ENCODE assay signal across 8 mouse cellular contexts in the genomic region with DNA sequence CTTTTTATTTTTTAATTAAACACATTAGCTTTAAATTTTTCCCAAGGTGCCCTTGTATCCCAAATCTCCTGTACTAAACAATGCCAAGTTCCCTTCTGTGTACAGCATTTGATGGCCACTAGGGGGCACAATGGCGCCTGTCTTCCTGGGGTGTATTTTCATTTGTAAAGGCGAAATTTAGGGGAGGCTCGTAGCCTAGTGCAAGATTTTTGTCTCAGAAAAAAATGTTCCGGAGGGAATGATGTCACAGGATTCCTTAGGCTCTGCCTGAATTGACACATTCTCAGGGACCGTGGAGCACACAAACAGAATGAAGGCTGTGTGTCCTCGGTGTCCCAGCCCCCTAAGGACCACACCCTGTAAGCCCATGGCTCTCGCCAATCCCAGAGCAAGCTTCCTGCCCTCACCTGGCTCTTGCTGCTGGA.
DNase-seq lines count a peak whose midpoint lies in the region; ATAC-seq and TF ChIP-seq lines count a peak whose summit lies in the region.

No protein-coding gene starts in this region.

- TF ChIP-seq EP300 in MEL (IDR thresholded peaks at IDR 0.05; ENCODE audit: low read depth in 1 of 2, low read length in 2 of 2), result no peak
- TF ChIP-seq EP300 in liver, embryonic 14.5 days (IDR thresholded peaks at IDR 0.05; ENCODE audit: low read depth), result no peak

- no peaks in the 10 kb centered on the region for H3K79me2 ChIP-seq in MEL (ENCODE audit: control insufficient read depth, insufficient read depth, low read length, poor library complexity)

- peaks cover 0 to 11% of the 10 kb centered on the region in 2 experiments; a peak in 2 of 4 replicates for H3K4me1 ChIP-seq in MEL (ENCODE audit: control insufficient read depth in 1 of 2, insufficient read depth in 2 of 2, low read length in 2 of 2)
- H3K4me1 ChIP-seq in forebrain, embryonic 13.5 days, result peaks cover 5% of the 10 kb centered on the region; the same call in 1 of the 2 replicates
- no peaks in the 10 kb centered on the region; a peak in 2 of 4 replicates for H3K4me1 ChIP-seq in liver, embryonic 14.5 days (replicated peaks; ENCODE audit: control insufficient read depth in 2 of 2, insufficient read depth in 2 of 2, low read length in 1 of 2)

- H3K4me3 ChIP-seq in MEL (ENCODE audit: control insufficient read depth in 1 of 2, insufficient read depth in 1 of 2, low read depth in 2 of 2, low read length in 2 of 2), result peak overlapping the region; percentile 52 to 60
- H3K4me3 ChIP-seq in forebrain, embryonic 13.5 days, result no peak overlapping the region
- H3K4me3 ChIP-seq in liver, embryonic 14.5 days (ENCODE audit: insufficient read depth in 1 of 2, low read depth in 2 of 2, low read length in 2 of 2), result no peak overlapping the region

- no peak for TF ChIP-seq POLR2A in MEL (IDR thresholded peaks at IDR 0.05; ENCODE audit: control insufficient read depth in 1 of 2, insufficient read depth in 1 of 2, low read depth in 1 of 2, low read length in 2 of 2, poor library complexity in 1 of 2)

- H3K36me3 ChIP-seq in MEL (ENCODE audit: control insufficient read depth in 1 of 2, insufficient read depth in 2 of 2, low read length in 2 of 2), result no peaks in the 10 kb centered on the region; a peak in 1 of 4 replicates
- H3K36me3 ChIP-seq in forebrain, embryonic 13.5 days (ENCODE audit: poor library complexity, severe bottlenecking), result no peaks in the 10 kb centered on the region
- no peaks in the 10 kb centered on the region for H3K36me3 ChIP-seq in liver, embryonic 14.5 days (replicated peaks; ENCODE audit: control insufficient read depth, insufficient read depth, low read depth)

- peak; percentile 69; the same call in 1 of the 2 replicates for ATAC-seq in forebrain, embryonic 13.5 days
- no peak for ATAC-seq in liver, embryonic 14.5 days (ENCODE audit: insufficient read depth)
- peak; percentile 63; the same call in 1 of the 2 replicates for ATAC-seq in neutrophil, adult 5-6 weeks (ENCODE audit: extremely low read depth, insufficient number of reproducible peaks, low FRiP score, poor library complexity, severe bottlenecking)

- H3K9me3 ChIP-seq in MEL (replicated peaks; ENCODE audit: insufficient read depth, low read length), result no peaks in the 10 kb centered on the region
- H3K9me3 ChIP-seq in forebrain, embryonic 13.5 days (replicated peaks), result no peaks in the 10 kb centered on the region
- H3K9me3 ChIP-seq in liver, embryonic 14.5 days (ENCODE audit: control insufficient read depth, low read length), result no peaks in the 10 kb centered on the region

- intact Hi-C loops in heart, postnatal 10 days (cut with DNase I), result loop anchor here (2.0 kb wide), 2 partner anchors 89 to 123 kb away; a partner anchor contains a TSS

- H3K4me2 ChIP-seq in forebrain, embryonic 13.5 days, result 0 out of 2 replicates have a peak overlapping the region, but pooled peaks have one; percentile 9
- H3K4me2 ChIP-seq in liver, embryonic 14.5 days (ENCODE audit: low read depth), result no peak overlapping the region

- H3K27me3 ChIP-seq in MEL (ENCODE audit: control insufficient read depth in 1 of 2, insufficient read depth in 2 of 2, low read length in 2 of 2), result no peaks in the 10 kb centered on the region
- H3K27me3 ChIP-seq in forebrain, embryonic 13.5 days, result no peaks in the 10 kb centered on the region
- H3K27me3 ChIP-seq in liver, embryonic 14.5 days (ENCODE audit: control insufficient read depth, insufficient read depth, low read length), result no peaks in the 10 kb centered on the region

- H3K27ac ChIP-seq in MEL (ENCODE audit: control insufficient read depth, low read depth, low read length), result no peak overlapping the region
- no peak overlapping the region for H3K27ac ChIP-seq in forebrain, embryonic 13.5 days
- no peak overlapping the region for H3K27ac ChIP-seq in liver, embryonic 14.5 days

- H3K9ac ChIP-seq in MEL (ENCODE audit: control insufficient read depth, low read depth, low read length, poor library complexity, severe bottlenecking), result peak overlapping the region; percentile 61
- H3K9ac ChIP-seq in forebrain, embryonic 13.5 days, result no peak overlapping the region
- no peak overlapping the region for H3K9ac ChIP-seq in liver, embryonic 14.5 days (replicated peaks)

- peak; percentile 83 for DNase-seq in MEL (ENCODE audit: low read depth, low spot score)
- peak; percentile 69 for DNase-seq in c-Kit-positive CD71-positive TER-119-negative erythroid progenitor cells, embryonic 14.5 days (ENCODE audit: low read depth)
- DNase-seq in heart, postnatal 10 days, result peak; percentile 78 to 89
- DNase-seq in kidney, postnatal 4 days, result peak; percentile 81 to 84
- DNase-seq in liver, embryonic 14.5 days (ENCODE audit: low read depth in 3 of 3, low spot score in 3 of 3), result peak; percentile 36 to 50 (median 43)
- DNase-seq in thymus, postnatal 36 days, result peak; percentile 64 to 66

- WGBS in forebrain, embryonic 13.5 days, result 30% methylated on average over 7 of the region's 7 CpGs
- WGBS in liver, embryonic 14.5 days (ENCODE audit: insufficient replicate concordance), result 22% methylated on average over 7 of the region's 7 CpGs

- TF ChIP-seq RAD21 in MEL (IDR thresholded peaks at IDR 0.05; ENCODE audit: low read depth, low read length), result peak; percentile 81

- TF ChIP-seq CTCF in MEL (IDR thresholded peaks at IDR 0.05 in 2 of 3, conservative IDR thresholded peaks at IDR 0.05 in 1 of 3; ENCODE audit: control insufficient read depth in 1 of 3, insufficient read depth in 1 of 3, low read depth in 2 of 3, low read length in 3 of 3, poor library complexity in 1 of 3, severe bottlenecking in 1 of 3), result peak; percentile 83 to 93 (median 87)
- peak; percentile 84 for TF ChIP-seq CTCF in liver, embryonic 14.5 days (IDR thresholded peaks at IDR 0.05; ENCODE audit: low read depth)

TF ChIP-seq in MEL, 35 proteins besides CTCF, POLR2A, EP300 and RAD21:
- TF ChIP-seq SMC3 (IDR thresholded peaks at IDR 0.05; ENCODE audit: low read depth, low read length), result peak; percentile 90
- TF ChIP-seq MAZ (IDR thresholded peaks at IDR 0.05; ENCODE audit: low read depth, low read length), result 0 out of 2 replicates have a peak, but pooled peaks have one; percentile 48
- no peak for TF ChIP-seq MAX (IDR thresholded peaks at IDR 0.05; ENCODE audit: low read length)
- no peak for TF ChIP-seq ZKSCAN1 (IDR thresholded peaks at IDR 0.05; ENCODE audit: low read depth, low read length)
- peak; percentile 65 for TF ChIP-seq SIN3A (IDR thresholded peaks at IDR 0.05; ENCODE audit: low read length)
- no peak for TF ChIP-seq MEF2A (IDR thresholded peaks at IDR 0.05; ENCODE audit: extremely low read depth, insufficient replicate concordance, low read depth, low read length, poor library complexity, severe bottlenecking)
- TF ChIP-seq HCFC1 (IDR thresholded peaks at IDR 0.05; ENCODE audit: low read depth, low read length), result 0 out of 2 replicates have a peak, but pooled peaks have one; percentile 19
- TF ChIP-seq MYC (IDR thresholded peaks at IDR 0.05; ENCODE audit: low read depth, low read length), result no peak
- 0 out of 2 replicates have a peak, but pooled peaks have one; percentile 13 for TF ChIP-seq ELF1 (IDR thresholded peaks at IDR 0.05; ENCODE audit: low read depth, low read length)
- peak; percentile 75 for TF ChIP-seq ZC3H11A (IDR thresholded peaks at IDR 0.05; ENCODE audit: low read depth, low read length)
- TF ChIP-seq MAFK (IDR thresholded peaks at IDR 0.05; ENCODE audit: borderline replicate concordance, low read depth, low read length), result no peak

Comparison
In these comparisons a context has a peak if more than half of its experiments do, and no peak if none do; other contexts are left out.
1. H3K4me3 ChIP-seq: peak in MEL (2 of 2); none in forebrain, embryonic 13.5 days (single experiment) and liver, embryonic 14.5 days (0 of 2).
2. Peak in every context shown above with its lines, with median percentiles within 50 percentile points of each other: DNase-seq.